Comparison of ENCODE assay signal across 16 mouse cellular contexts in genomic region chr13:57603226-57603625, GRCm38 (mm10).
DNase-seq lines count a peak whose midpoint lies in the region; ATAC-seq lines count a peak whose summit lies in the region.
"Had no signal": no experiment of that assay in that cellular context is flagged by ENCODE, and none has a peak within 500 bp of the region (broad histone marks: within the 10 kb centered on the region; RNA-seq: fewer than 3 reads in every experiment).

No protein-coding gene starts in this region.

- WGBS in hindbrain, embryonic 11.5 days = 26% methylated on average over 8 of the region's 8 CpGs
- WGBS in midbrain, embryonic 16.5 days = 15% methylated on average over 8 of the region's 8 CpGs
- 79% methylated on average over 8 of the region's 8 CpGs for WGBS in limb, embryonic 10.5 days

- ATAC-seq in hindbrain, embryonic 11.5 days (ENCODE audit: low FRiP score) = peak; percentile 80
- ATAC-seq in midbrain, embryonic 16.5 days = peak; percentile 59; the same call in 1 of the 2 replicates
- ATAC-seq: Patski had no signal

- H3K9me3 ChIP-seq in hindbrain, embryonic 11.5 days (ENCODE audit: control insufficient read depth, low read length) = no peaks in the 10 kb centered on the region
- no peaks in the 10 kb centered on the region for H3K9me3 ChIP-seq in midbrain, embryonic 16.5 days (replicated peaks; ENCODE audit: control insufficient read depth, low read length, poor library complexity, severe bottlenecking)
- no peaks in the 10 kb centered on the region for H3K9me3 ChIP-seq in limb, embryonic 10.5 days (replicated peaks)
- H3K9me3 ChIP-seq: embryonic facial prominence, embryonic 15.5 days; heart, embryonic 10.5 days; kidney, embryonic 15.5 days had no signal

- DNase-seq in Muller cell, postnatal 12 days (ENCODE audit: inconsistent ontology term) = peak; percentile 38
- peak; percentile 66 for DNase-seq in embryo, embryonic 11 days
- peak; percentile 67 for DNase-seq in hindbrain, embryonic 11.5 days (ENCODE audit: low spot score)
- no peak for DNase-seq in limb, embryonic 10.5 days (ENCODE audit: low spot score)
- DNase-seq in kidney, adult 9 months = no peak
- DNase-seq in thymus, postnatal 25 days = no peak
- DNase-seq in cerebellum, adult 11-12 months = no peak
- DNase-seq: cerebellum, adult 8-10 months; gastrocnemius, adult 2 months; lung, postnatal 36 days had no signal

- no peak overlapping the region for H3K4me3 ChIP-seq in hindbrain, embryonic 11.5 days (ENCODE audit: low read depth, low read length)
- H3K4me3 ChIP-seq in midbrain, embryonic 16.5 days (ENCODE audit: low read depth, low read length) = no peak overlapping the region
- no peak overlapping the region for H3K4me3 ChIP-seq in limb, embryonic 10.5 days
- H3K4me3 ChIP-seq: embryonic facial prominence, embryonic 15.5 days; gastrocnemius, adult 2 months; heart, embryonic 10.5 days; kidney, embryonic 15.5 days had no signal

- H3K4me2 ChIP-seq in hindbrain, embryonic 11.5 days (replicated peaks; ENCODE audit: low read depth, low read length) = no peak overlapping the region
- H3K4me2 ChIP-seq in midbrain, embryonic 16.5 days (ENCODE audit: low read length) = no peak overlapping the region
- H3K4me2 ChIP-seq: embryonic facial prominence, embryonic 15.5 days; kidney, embryonic 15.5 days; liver, embryonic 11.5 days had no signal

- H3K4me1 ChIP-seq in hindbrain, embryonic 11.5 days (replicated peaks; ENCODE audit: control insufficient read depth, insufficient read depth, low read length) = no peaks in the 10 kb centered on the region
- peaks cover 16% of the 10 kb centered on the region; the same call in 1 of the 2 replicates for H3K4me1 ChIP-seq in midbrain, embryonic 16.5 days (ENCODE audit: control insufficient read depth, insufficient read depth, low read length)
- no peaks in the 10 kb centered on the region for H3K4me1 ChIP-seq in limb, embryonic 10.5 days
- H3K4me1 ChIP-seq: embryonic facial prominence, embryonic 15.5 days; heart, embryonic 10.5 days; kidney, embryonic 15.5 days had no signal

- H3K36me3 ChIP-seq in hindbrain, embryonic 11.5 days (ENCODE audit: control insufficient read depth, insufficient read depth, low read length) = no peaks in the 10 kb centered on the region
- no peaks in the 10 kb centered on the region for H3K36me3 ChIP-seq in midbrain, embryonic 16.5 days (ENCODE audit: control insufficient read depth, insufficient read depth, low read length)
- H3K36me3 ChIP-seq in limb, embryonic 10.5 days = no peaks in the 10 kb centered on the region
- H3K36me3 ChIP-seq: embryonic facial prominence, embryonic 15.5 days; heart, embryonic 10.5 days; kidney, embryonic 15.5 days had no signal

- peaks cover 54% of the 10 kb centered on the region for H3K27me3 ChIP-seq in hindbrain, embryonic 11.5 days (ENCODE audit: control insufficient read depth, insufficient read depth, low read length)
- H3K27me3 ChIP-seq in midbrain, embryonic 16.5 days (ENCODE audit: control insufficient read depth, insufficient read depth, low read depth, low read length) = peaks cover 19% of the 10 kb centered on the region
- H3K27me3 ChIP-seq in limb, embryonic 10.5 days (ENCODE audit: low read depth, poor library complexity, severe bottlenecking) = no peaks in the 10 kb centered on the region
- H3K27me3 ChIP-seq: embryonic facial prominence, embryonic 15.5 days; kidney, embryonic 15.5 days; Patski had no signal

- no peak overlapping the region for H3K27ac ChIP-seq in hindbrain, embryonic 11.5 days (ENCODE audit: low read depth, low read length)
- H3K27ac ChIP-seq in midbrain, embryonic 16.5 days (ENCODE audit: low read length) = no peak overlapping the region
- no peak overlapping the region for H3K27ac ChIP-seq in limb, embryonic 10.5 days
- H3K27ac ChIP-seq: embryonic facial prominence, embryonic 15.5 days; gastrocnemius, adult 2 months; heart, embryonic 10.5 days; kidney, embryonic 15.5 days had no signal

- no peak overlapping the region for H3K9ac ChIP-seq in hindbrain, embryonic 11.5 days (ENCODE audit: low read depth, low read length)
- H3K9ac ChIP-seq in midbrain, embryonic 16.5 days (ENCODE audit: low read depth, low read length) = no peak overlapping the region
- H3K9ac ChIP-seq: embryonic facial prominence, embryonic 15.5 days; kidney, embryonic 15.5 days had no signal

Comparison
In these comparisons a context has a peak if more than half of its experiments do, and no peak if none do; other contexts are left out.
1. DNase-seq: peak in Muller cell, postnatal 12 days (single experiment), embryo, embryonic 11 days (single experiment) and hindbrain, embryonic 11.5 days (single experiment); none in limb, embryonic 10.5 days (single experiment), kidney, adult 9 months (single experiment), thymus, postnatal 25 days (single experiment) and cerebellum, adult 11-12 months (single experiment).